Mouse (Mus musculus) myocyte (in vitro differentiated cells): ENCODE data around the gene Mybbp1a. TPM values are rescaled to one million over a fixed set of nuclear protein-coding genes. Genes with fewer than 3 reads are reported as not detected.
A peak's percentile ranks its signal among the peaks of the same experiment; 100 is the strongest.

ENCODE experiments used
- H3K27me3 ChIP-seq: one replicate; pipeline ENCODE4 v1.6.1; 2011; ENCODE audit not compliant: control insufficient read depth, insufficient read depth, insufficient read length
- H3K36me3 ChIP-seq: one replicate; pipeline ENCODE4 v1.6.1; 2011; ENCODE audit not compliant: control insufficient read depth, insufficient read depth
- H3K4me2 ChIP-seq: one replicate; pipeline ENCODE4 v1.6.1; 2011; ENCODE audit warnings: low read depth, control low read depth
- H3K4me3 ChIP-seq: one replicate; pipeline ENCODE4 v1.5.1; 2011; ENCODE audit warnings: mild to moderate bottlenecking, control low read depth, moderate library complexity
- H3K79me2 ChIP-seq: one replicate; pipeline ENCODE4 v1.6.1; 2011; ENCODE audit not compliant: control insufficient read depth, insufficient read depth
- H3ac ChIP-seq: one replicate; pipeline ENCODE4 v1.6.1; 2011; ENCODE audit not compliant: control insufficient read depth, insufficient read length
- CEBPB ChIP-seq: IDR thresholded peaks from 2 replicates; pipeline ENCODE4 v1.6.1; 2011; ENCODE audit warnings: mild to moderate bottlenecking, moderate library complexity; ENCODE audit not compliant: poor library complexity, insufficient read depth, severe bottlenecking
- E2F4 ChIP-seq: IDR thresholded peaks from one replicate; pipeline ENCODE4 v1.6.1; 2011; ENCODE audit warnings: mild to moderate bottlenecking, control low read depth, moderate library complexity; ENCODE audit not compliant: insufficient read depth
- MAX ChIP-seq: IDR thresholded peaks from one replicate; pipeline ENCODE4 v1.6.1; 2011; ENCODE audit warnings: low read depth, mild to moderate bottlenecking, control low read depth
- MYOD1 ChIP-seq, 3 experiments: IDR thresholded peaks; one replicate each; pipeline ENCODE4 v1.6.1; 2011; ENCODE audit warnings: control low read depth in 2 of 3, low read depth in 2 of 3, mild to moderate bottlenecking in 2 of 3, moderate library complexity in 1 of 3; ENCODE audit not compliant: insufficient read length in 2 of 3, control insufficient read depth in 1 of 3
- MYOG ChIP-seq, 3 experiments: IDR thresholded peaks; one replicate each; pipeline ENCODE4 v1.6.1; 2011; ENCODE audit warnings: control low read depth in 2 of 3, low read depth in 2 of 3, mild to moderate bottlenecking in 2 of 3; ENCODE audit not compliant: insufficient read length in 2 of 3, control insufficient read depth in 1 of 3, insufficient read depth in 1 of 3
- POLR2A ChIP-seq: IDR thresholded peaks from one replicate; pipeline ENCODE4 v1.6.1; 2011; ENCODE audit warnings: low read depth, mild to moderate bottlenecking, control low read depth, moderate library complexity; ENCODE audit not compliant: insufficient read length
- POLR2AphosphoS2 ChIP-seq: IDR thresholded peaks from one replicate; pipeline ENCODE4 v1.6.1; 2011; ENCODE audit warnings: low read depth, control low read depth; ENCODE audit not compliant: insufficient read length
- REST ChIP-seq: IDR thresholded peaks from one replicate; pipeline ENCODE4 v1.6.1; 2011; ENCODE audit warnings: mild to moderate bottlenecking, control low read depth, moderate library complexity; ENCODE audit not compliant: insufficient read depth, insufficient read length
- SRF ChIP-seq: IDR thresholded peaks from one replicate; pipeline ENCODE4 v1.6.1; 2011; ENCODE audit warnings: low read depth; ENCODE audit not compliant: control insufficient read depth, insufficient read length
- TCF12 ChIP-seq: IDR thresholded peaks from one replicate; pipeline ENCODE4 v1.6.1; 2011; ENCODE audit warnings: mild to moderate bottlenecking, control low read depth; ENCODE audit not compliant: poor library complexity, insufficient read depth, severe bottlenecking
- TCF3 ChIP-seq: IDR thresholded peaks from one replicate; pipeline ENCODE4 v1.6.1; 2011; ENCODE audit warnings: low read depth, control low read depth; ENCODE audit not compliant: insufficient read length
- USF1 ChIP-seq: IDR thresholded peaks from one replicate; pipeline ENCODE4 v1.6.1; 2011; ENCODE audit warnings: low read depth, mild to moderate bottlenecking, control low read depth, moderate library complexity
- polyA plus RNA-seq: library from polyadenylated mRNA; unstranded; fragments of >200 nt; fragmentation: generic; extraction: Trizol; gene quantifications from one replicate; pipeline ENCODE4 v1.2.1, GENCODE M21; 2012; ENCODE audit warnings: missing spikeins

Gene Mybbp1a
- 138 TPM for polyA plus RNA-seq

DNA sequence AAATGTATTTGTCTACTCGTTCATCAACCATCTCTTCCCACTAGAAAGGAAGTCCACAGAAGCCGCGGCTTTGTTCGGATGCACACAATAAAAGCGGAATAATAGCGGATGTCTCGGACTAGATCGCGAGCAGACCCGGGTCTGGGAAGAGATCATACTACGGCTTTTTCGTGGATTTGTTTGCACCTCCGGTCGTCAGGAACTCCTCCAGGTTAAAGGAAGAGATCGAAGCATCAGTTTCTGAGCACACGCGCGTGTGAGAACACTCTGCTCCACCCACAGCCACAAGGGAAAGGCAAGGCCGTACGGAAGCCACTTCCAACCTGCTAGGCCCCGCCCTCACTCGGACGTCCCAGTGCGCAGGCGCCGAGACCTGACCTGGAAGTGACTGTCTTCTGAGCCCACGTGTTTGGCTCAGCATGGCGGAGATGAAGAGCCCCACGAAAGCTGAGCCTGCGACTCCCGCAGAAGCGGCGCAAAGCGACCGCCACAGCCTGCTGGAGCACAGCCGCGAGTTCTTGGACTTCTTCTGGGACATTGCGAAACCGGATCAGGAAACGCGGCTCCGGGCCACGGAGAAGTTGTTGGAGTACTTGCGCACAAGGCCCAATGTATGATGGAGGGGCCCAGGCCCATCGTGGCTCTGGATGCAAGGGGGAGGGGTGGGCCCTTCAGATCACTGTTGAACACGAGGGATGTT, at the start of gene Mybbp1a:
Mybbp1a (plus strand) TSS at position 391 of the 700 bp plus-strand sequence.
- peak; percentile 96 for TF ChIP-seq POLR2AphosphoS2
- TF ChIP-seq SRF, result no peak
- no peak for TF ChIP-seq TCF3
- TF ChIP-seq MYOD1 (IDR thresholded peaks at IDR 0.05; ENCODE audit: control insufficient read depth in 1 of 3, insufficient read length in 2 of 3, low read depth in 2 of 3), result no peak
- peak; percentile 82 for TF ChIP-seq POLR2A
- no peak for TF ChIP-seq E2F4
- TF ChIP-seq REST, result no peak
- no peak for TF ChIP-seq TCF12
- peak; percentile 91 for TF ChIP-seq USF1
- no peak for TF ChIP-seq MYOG (IDR thresholded peaks at IDR 0.05; ENCODE audit: control insufficient read depth in 1 of 3, insufficient read depth in 1 of 3, insufficient read length in 2 of 3, low read depth in 2 of 3)
- peak; percentile 92 for TF ChIP-seq MAX
- no peak for TF ChIP-seq CEBPB
- peaks cover 21% of the 10 kb centered on the region for H3K79me2 ChIP-seq
- peaks cover 16% of the 10 kb centered on the region for H3K36me3 ChIP-seq
- peak within 1 kb of the TSS; percentile 78 for H3ac ChIP-seq
- H3K27me3 ChIP-seq, result no peaks in the 10 kb centered on the region
- H3K4me2 ChIP-seq, result peak within 1 kb of the TSS; percentile 89
- peak within 1 kb of the TSS; percentile 97 for H3K4me3 ChIP-seq

DNA sequence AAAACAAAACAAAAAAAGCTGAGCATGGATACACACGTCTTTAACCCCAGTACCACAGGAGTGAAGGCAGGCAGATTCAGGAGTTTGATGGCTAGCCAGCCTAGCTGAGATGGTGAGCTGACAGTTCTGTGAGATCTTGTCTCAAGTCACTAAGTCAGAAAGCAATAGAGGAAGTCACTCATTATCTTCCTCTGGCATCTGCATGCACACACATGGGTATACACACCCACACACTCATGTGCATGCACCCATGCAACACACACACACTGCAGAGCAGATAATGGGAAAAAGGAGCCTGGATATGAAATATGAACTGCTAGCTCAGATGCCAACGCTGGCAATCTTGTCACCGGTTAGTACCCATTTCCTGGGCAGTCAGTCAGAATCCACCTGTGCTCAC, 47.9 kb upstream of the Mybbp1a start:
- no peak overlapping the region for H3K4me3 ChIP-seq
- H3K27me3 ChIP-seq, result no peaks in the 10 kb centered on the region
- no peak overlapping the region for H3K4me2 ChIP-seq
- H3K36me3 ChIP-seq, result no peaks in the 10 kb centered on the region
- H3K79me2 ChIP-seq, result no peaks in the 10 kb centered on the region
- H3ac ChIP-seq, result no peak overlapping the region
- TF ChIP-seq CEBPB (no peak), POLR2A (no peak), E2F4 (no peak), POLR2AphosphoS2 (no peak), SRF (no peak)

DNA sequence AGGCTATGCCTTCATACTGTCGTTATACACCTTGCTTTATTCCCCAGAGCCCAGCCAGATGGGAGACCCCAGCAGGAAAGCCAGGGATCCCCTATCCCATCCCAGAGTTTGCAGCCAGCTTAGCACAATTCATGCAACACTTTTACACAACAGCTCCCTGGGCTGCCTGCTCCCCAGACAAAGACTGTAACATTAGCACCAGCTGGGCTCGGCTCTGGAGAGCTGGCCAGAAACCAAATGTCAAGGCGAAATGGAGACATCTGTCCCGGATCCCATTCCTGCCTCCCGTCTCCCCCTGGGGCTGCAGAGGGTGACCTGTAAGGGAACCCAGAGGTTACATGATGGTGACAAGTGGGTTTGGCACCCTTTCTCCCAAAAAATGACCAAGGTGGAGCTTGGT, 47.5 kb upstream of the Mybbp1a start:
- no peaks in the 10 kb centered on the region for H3K27me3 ChIP-seq
- H3ac ChIP-seq, result no peak overlapping the region
- H3K4me2 ChIP-seq, result no peak overlapping the region
- TF ChIP-seq SRF (no peak), TCF3 (no peak), POLR2A (no peak), MAX (no peak), E2F4 (no peak), CEBPB (no peak), POLR2AphosphoS2 (no peak), TCF12 (no peak), MYOG (IDR thresholded peaks at IDR 0.05; ENCODE audit: control insufficient read depth in 1 of 3, insufficient read depth in 1 of 3, insufficient read length in 2 of 3, low read depth in 2 of 3) (no peak), MYOD1 (IDR thresholded peaks at IDR 0.05; ENCODE audit: control insufficient read depth in 1 of 3, insufficient read length in 2 of 3, low read depth in 2 of 3) (no peak), USF1 (no peak), REST (no peak)
- H3K36me3 ChIP-seq, result no peaks in the 10 kb centered on the region
- no peaks in the 10 kb centered on the region for H3K79me2 ChIP-seq
- H3K4me3 ChIP-seq, result no peak overlapping the region

DNA sequence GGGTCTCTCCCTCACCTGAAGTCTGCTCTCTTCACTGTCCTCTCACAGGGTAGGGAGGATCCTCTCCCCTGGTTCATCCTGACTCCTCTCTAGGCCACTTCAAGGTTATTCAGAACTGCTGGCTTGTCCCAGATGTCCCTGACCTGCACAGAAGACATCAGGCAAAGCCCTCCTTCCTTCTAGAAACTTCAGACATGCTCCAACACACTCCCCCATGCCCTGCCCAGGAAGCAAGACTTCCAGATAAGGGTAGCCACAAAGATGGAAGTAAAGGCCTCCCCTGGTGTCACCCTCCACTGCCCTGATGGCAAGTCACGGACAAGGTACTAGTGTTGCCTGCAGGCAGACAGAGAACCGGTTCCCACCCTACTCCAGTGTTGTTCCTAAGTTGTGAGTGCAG, 46.5 kb upstream of the Mybbp1a start:
- Histone ChIP-seq H3K4me2 (no peak overlapping the region), H3K27me3 (no peaks in the 10 kb centered on the region), H3K36me3 (no peaks in the 10 kb centered on the region), H3K4me3 (no peak overlapping the region), H3ac (no peak overlapping the region), H3K79me2 (no peaks in the 10 kb centered on the region)
- TF ChIP-seq MYOG (IDR thresholded peaks at IDR 0.05; ENCODE audit: control insufficient read depth in 1 of 3, insufficient read depth in 1 of 3, insufficient read length in 2 of 3, low read depth in 2 of 3) (no peak), TCF12 (no peak), CEBPB (no peak), POLR2AphosphoS2 (no peak), SRF (no peak), POLR2A (no peak), MYOD1 (IDR thresholded peaks at IDR 0.05; ENCODE audit: control insufficient read depth in 1 of 3, insufficient read length in 2 of 3, low read depth in 2 of 3) (no peak), USF1 (no peak)

DNA sequence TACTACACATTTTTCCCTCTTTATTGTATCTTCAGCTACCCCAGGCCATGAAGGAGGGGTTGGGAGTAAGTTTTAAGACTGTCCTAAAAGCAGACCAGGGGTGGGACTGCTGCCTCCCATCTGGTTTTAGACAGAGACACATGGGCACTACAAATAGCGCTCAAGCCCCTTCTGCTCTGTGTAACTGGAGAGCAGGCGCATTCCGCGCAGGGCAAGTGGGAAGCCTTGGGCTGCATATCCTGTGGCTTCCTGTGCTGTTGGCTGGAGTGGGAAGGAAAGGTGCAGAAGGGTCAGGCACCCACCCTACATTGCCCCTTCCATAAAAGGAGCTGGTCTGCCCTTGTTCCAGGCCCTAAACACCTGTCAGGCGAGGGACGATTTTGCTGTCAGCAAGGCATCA, 45.5 kb upstream of the Mybbp1a start:
- TF ChIP-seq MYOD1 (IDR thresholded peaks at IDR 0.05; ENCODE audit: control insufficient read depth in 1 of 3, insufficient read length in 2 of 3, low read depth in 2 of 3) (peak in 1 of 3 experiments; percentile 53), MYOG (IDR thresholded peaks at IDR 0.05; ENCODE audit: control insufficient read depth in 1 of 3, insufficient read depth in 1 of 3, insufficient read length in 2 of 3, low read depth in 2 of 3) (peak in 2 of 3 experiments; percentile 9 to 35), SRF (no peak)
- H3ac ChIP-seq, result no peak overlapping the region

More for the DNA sequence above, 45.5 kb upstream of the Mybbp1a start:
- Histone ChIP-seq H3K4me2 (no peak overlapping the region), H3K4me3 (no peak overlapping the region), H3K36me3 (no peaks in the 10 kb centered on the region), H3K79me2 (no peaks in the 10 kb centered on the region), H3K27me3 (no peaks in the 10 kb centered on the region)
